ENCODE assay signal across 8 mouse cellular contexts in the genomic region with DNA sequence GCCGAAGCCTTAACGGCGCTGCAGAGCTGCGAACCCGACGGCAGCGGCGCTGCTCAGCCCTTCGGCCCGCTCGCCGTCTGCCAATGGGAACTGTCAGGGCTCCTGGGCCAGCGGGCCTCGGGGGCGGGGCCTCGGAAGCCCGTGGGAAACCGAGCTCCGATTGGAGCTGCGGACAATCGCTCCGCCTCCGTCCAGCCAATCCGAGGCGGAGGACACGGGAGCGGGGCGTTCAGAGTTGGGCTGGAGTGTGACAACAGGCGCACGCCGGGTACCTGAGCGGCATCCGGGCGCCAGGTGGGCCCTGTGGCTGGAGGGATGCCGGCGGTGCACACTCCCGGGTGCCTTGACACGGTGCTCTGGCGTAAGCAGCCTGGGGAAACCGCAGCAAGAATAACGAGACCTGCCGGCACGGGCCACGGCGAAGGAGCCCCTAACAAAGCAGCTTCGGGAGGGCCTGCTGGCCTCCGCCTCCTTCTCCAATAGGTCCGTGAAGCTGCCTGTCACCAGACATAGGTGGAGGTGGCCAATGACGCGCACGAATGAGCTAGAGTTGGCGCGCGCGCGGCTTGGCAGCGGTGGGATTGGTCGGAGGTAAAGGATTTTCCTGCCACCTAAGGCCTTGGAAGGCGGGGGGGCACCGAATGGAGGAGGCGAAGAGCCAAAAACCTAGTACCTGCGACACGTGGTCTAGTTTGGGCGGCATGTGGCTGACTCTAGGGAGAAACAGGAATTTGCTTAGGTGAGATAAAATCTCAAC. TPM values are rescaled to one million over a fixed set of nuclear protein-coding genes. Genes with fewer than 3 reads are reported as not detected.
DNase-seq lines count a peak whose midpoint lies in the region; ATAC-seq lines count a peak whose summit lies in the region.

Gene Tiam1, minus strand, starts transcription at position 10 of the 757 bp plus-strand sequence.

- peak; percentile 97 for DNase-seq in WW6 (ENCODE audit: low read depth, low spot score)
- DNase-seq in cerebellum, postnatal 36 days, result peak; percentile 99 to 100
- peak; percentile 94 to 97 for DNase-seq in frontal cortex, postnatal 25 days (ENCODE audit: low spot score in 2 of 2)
- DNase-seq in hindbrain, embryonic 14.5 days (ENCODE audit: low spot score), result peak; percentile 96
- DNase-seq in layer of hippocampus, postnatal 25 days (ENCODE audit: extremely low spot score in 1 of 2, low spot score in 1 of 2), result peak; percentile 92 to 93
- DNase-seq in lung, postnatal 14 days, result peak; percentile 93
- peak; percentile 95 for DNase-seq in ovary, postnatal 36 days (ENCODE audit: low spot score)
- peak; percentile 98 for DNase-seq in thymus, postnatal 14 days

- peak within 1 kb of the TSS; percentile 72 for H3K4me3 ChIP-seq in hindbrain, embryonic 14.5 days (replicated peaks; ENCODE audit: low read length)

- under 1% methylated on average over 64 of the region's 64 CpGs for WGBS in hindbrain, embryonic 14.5 days

- H3K4me1 ChIP-seq in hindbrain, embryonic 14.5 days (replicated peaks; ENCODE audit: control insufficient read depth, insufficient read depth, low read length), result peaks cover 27% of the 10 kb centered on the region

- peak; percentile 97 for ATAC-seq in hindbrain, embryonic 14.5 days (ENCODE audit: low FRiP score)

- H3K36me3 ChIP-seq in hindbrain, embryonic 14.5 days (replicated peaks; ENCODE audit: control insufficient read depth, insufficient read depth), result no peaks in the 10 kb centered on the region

- peak within 1 kb of the TSS; percentile 81 for H3K4me2 ChIP-seq in hindbrain, embryonic 14.5 days (replicated peaks)

- peak within 1 kb of the TSS; percentile 83 for H3K9ac ChIP-seq in hindbrain, embryonic 14.5 days

- H3K9me3 ChIP-seq in hindbrain, embryonic 14.5 days (ENCODE audit: control insufficient read depth, low read length), result no peaks in the 10 kb centered on the region

- no peaks in the 10 kb centered on the region for H3K27me3 ChIP-seq in hindbrain, embryonic 14.5 days (ENCODE audit: control insufficient read depth, insufficient read depth, low read length)

- peak within 1 kb of the TSS; percentile 93 for H3K27ac ChIP-seq in hindbrain, embryonic 14.5 days

RNA-seq across cellular contexts. Expression of gene Tiam1, which starts in this region (rescaled TPM):
- polyA plus RNA-seq in hindbrain, embryonic 14.5 days (2014; fragmentation: Nextera tagmentation; extraction: Ambion mirVana), result 23.8 and 27.2 TPM in 2 replicates
- 100 to 1,000 TPM in 1 of 2 experiments, 10 to 100 TPM in 1; 93.4 to 114 TPM for total RNA-seq in layer of hippocampus, postnatal 25 days (2021)

Comparison
In these comparisons a context has a peak if more than half of its experiments do, and no peak if none do; other contexts are left out.
1. Peak in every context shown above with its lines: DNase-seq, ATAC-seq, H3K4me3 ChIP-seq and H3K27ac ChIP-seq.